Mouse (Mus musculus): ENCODE measurements around the gene Mvb12b. TPM values are rescaled to one million over a fixed set of nuclear protein-coding genes. Genes with fewer than 3 reads are reported as not detected.
A peak's percentile ranks its signal among the peaks of the same experiment; 100 is the strongest.

Gene Mvb12b
- polyA plus RNA-seq, 1 experiment from 2014 or later: 78.1 TPM

DNA sequence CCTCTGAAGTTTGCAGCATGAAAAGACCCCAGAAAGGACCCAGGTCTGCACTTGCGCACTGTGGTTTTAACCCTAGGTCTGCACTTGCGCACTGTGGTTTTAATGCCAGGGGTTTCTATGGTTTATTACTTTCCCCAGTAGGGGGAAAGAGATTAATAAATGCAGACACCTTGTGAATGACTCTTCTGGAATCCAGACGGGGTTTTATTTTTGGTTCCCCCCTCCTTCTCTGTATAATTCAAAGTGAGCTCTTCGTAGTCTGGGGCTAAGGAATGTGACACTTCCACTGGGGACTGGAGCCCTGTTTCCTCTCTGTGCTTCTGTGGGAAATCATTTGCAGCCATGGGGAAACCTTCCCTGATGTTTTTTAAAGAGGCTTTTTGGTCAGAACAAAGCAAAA lies 113.6 kb downstream of the Mvb12b start:
- H3K36me3 ChIP-seq (ENCODE audit: control insufficient read depth, insufficient read depth): peaks cover 4% of the 10 kb centered on the region; the same call in 1 of the 2 replicates
- H3K9me3 ChIP-seq (ENCODE audit: control insufficient read depth, low read length): 0 out of 2 replicates have a peak, but pooled peaks cover 2% of the 10 kb centered on the region
- no peak overlapping the region for H3K27ac ChIP-seq (ENCODE audit: low read length)
- no peak overlapping the region for H3K4me3 ChIP-seq (replicated peaks; ENCODE audit: low read length)
- no peak for ATAC-seq
- H3K4me1 ChIP-seq (replicated peaks; ENCODE audit: control insufficient read depth, insufficient read depth, low read length): peaks cover 26% of the 10 kb centered on the region
- WGBS: 66% methylated on average over 4 of the region's 4 CpGs
- no peak overlapping the region for H3K4me2 ChIP-seq (ENCODE audit: low read length)
- H3K27me3 ChIP-seq (replicated peaks; ENCODE audit: control insufficient read depth, insufficient read depth, low read length): no peaks in the 10 kb centered on the region
- no peak overlapping the region for H3K9ac ChIP-seq (replicated peaks; ENCODE audit: low read depth, low read length)

DNA sequence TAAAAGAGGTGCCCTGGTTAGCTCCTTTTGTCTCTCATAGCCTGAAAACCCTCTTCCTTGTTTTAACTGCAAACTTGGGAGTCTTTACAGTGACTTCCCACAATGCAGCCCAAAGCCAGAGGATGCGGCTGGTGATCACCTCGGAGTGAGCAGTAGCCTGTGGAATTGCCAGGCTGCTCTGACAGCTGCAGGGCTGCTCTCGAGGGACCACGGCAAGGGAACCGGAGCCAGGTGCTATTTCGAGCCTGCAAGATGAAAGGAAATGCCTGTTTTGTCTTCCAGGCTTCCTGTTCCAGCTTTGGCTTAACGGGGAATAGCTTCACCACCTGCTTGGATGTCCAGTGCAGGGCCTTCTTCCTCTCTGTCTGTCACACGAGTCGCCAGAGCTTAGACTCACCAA lies 115.3 kb downstream of the Mvb12b start:
- Histone ChIP-seq H3K9ac (replicated peaks; ENCODE audit: low read depth, low read length) (0 out of 2 replicates have a peak overlapping the region, but pooled peaks have one; percentile 24), H3K27me3 (replicated peaks; ENCODE audit: control insufficient read depth, insufficient read depth, low read length) (no peaks in the 10 kb centered on the region), H3K4me3 (replicated peaks; ENCODE audit: low read length) (no peak overlapping the region), H3K36me3 (ENCODE audit: control insufficient read depth, insufficient read depth) (peaks cover 4% of the 10 kb centered on the region; the same call in 1 of the 2 replicates), H3K4me1 (replicated peaks; ENCODE audit: control insufficient read depth, insufficient read depth, low read length) (peaks cover 26% of the 10 kb centered on the region), H3K27ac (ENCODE audit: low read length) (peak overlapping the region; percentile 51), H3K4me2 (ENCODE audit: low read length) (no peak overlapping the region), H3K9me3 (ENCODE audit: control insufficient read depth, low read length) (no peaks in the 10 kb centered on the region)
- 50% methylated on average over 9 of the region's 9 CpGs for WGBS
- ATAC-seq: no peak

DNA sequence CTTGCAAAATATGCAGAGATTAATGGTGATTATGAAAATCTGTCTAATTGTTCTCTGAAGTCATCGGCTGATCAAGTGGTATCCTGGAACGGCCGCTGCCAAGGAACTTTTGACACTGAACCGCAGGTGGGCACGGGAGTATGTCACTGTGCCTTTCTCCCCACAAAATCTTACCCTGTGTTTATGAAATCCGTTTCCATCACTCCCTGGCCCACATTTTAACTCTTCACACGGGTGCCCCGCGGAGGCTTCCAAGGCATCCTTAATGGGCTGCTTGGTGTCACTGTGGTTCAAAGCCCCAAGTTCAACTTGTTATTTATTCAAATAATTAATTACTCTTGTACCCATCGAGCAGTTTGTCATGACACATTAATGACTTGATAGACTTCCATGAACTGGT lies 116.4 kb downstream of the Mvb12b start:
- Histone ChIP-seq H3K9ac (replicated peaks; ENCODE audit: low read depth, low read length) (no peak overlapping the region), H3K9me3 (ENCODE audit: control insufficient read depth, low read length) (no peaks in the 10 kb centered on the region), H3K4me1 (replicated peaks; ENCODE audit: control insufficient read depth, insufficient read depth, low read length) (peaks cover 26% of the 10 kb centered on the region), H3K4me3 (replicated peaks; ENCODE audit: low read length) (no peak overlapping the region), H3K27ac (ENCODE audit: low read length) (0 out of 2 replicates have a peak overlapping the region, but pooled peaks have one; percentile 24), H3K4me2 (ENCODE audit: low read length) (no peak overlapping the region), H3K27me3 (replicated peaks; ENCODE audit: control insufficient read depth, insufficient read depth, low read length) (no peaks in the 10 kb centered on the region), H3K36me3 (ENCODE audit: control insufficient read depth, insufficient read depth) (peaks cover 4% of the 10 kb centered on the region; the same call in 1 of the 2 replicates)
- WGBS: 26% methylated on average over 10 of the region's 10 CpGs
- peak; percentile 62 for ATAC-seq

DNA sequence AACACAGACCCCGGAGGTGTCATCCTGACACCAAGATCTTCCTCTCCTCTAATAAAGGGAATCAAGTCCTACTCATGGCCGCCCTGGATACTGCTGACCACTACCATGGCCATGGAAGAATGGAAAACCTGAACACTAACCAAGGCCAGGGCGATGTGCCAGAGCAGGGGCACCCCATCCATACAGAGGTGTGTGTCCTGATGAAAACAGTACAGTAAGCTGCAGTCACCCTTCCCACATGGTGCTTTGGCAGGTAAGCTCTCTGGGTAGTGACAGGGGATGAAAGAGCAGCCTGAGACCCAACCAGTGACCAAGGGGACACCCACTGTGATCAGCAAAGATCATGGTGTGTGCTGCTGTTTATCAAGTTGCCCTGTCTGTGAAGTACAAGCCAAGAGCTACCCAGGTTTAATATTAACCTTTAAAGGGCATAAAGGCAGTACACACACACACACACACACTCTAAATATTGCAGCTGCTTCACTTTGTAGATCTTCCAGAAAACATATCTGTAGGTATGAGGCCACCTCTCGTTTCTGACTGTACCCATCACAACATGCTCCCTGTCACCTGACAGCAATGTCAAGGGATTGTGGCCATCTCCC lies 117.1 kb downstream of the Mvb12b start:
- Histone ChIP-seq H3K36me3 (ENCODE audit: control insufficient read depth, insufficient read depth) (peaks cover 5% of the 10 kb centered on the region; the same call in 1 of the 2 replicates), H3K9me3 (ENCODE audit: control insufficient read depth, low read length) (no peaks in the 10 kb centered on the region), H3K9ac (replicated peaks; ENCODE audit: low read depth, low read length) (no peak overlapping the region), H3K4me3 (replicated peaks; ENCODE audit: low read length) (no peak overlapping the region), H3K27ac (ENCODE audit: low read length) (no peak overlapping the region; the same call in 1 of the 2 replicates), H3K27me3 (replicated peaks; ENCODE audit: control insufficient read depth, insufficient read depth, low read length) (no peaks in the 10 kb centered on the region), H3K4me2 (ENCODE audit: low read length) (no peak overlapping the region), H3K4me1 (replicated peaks; ENCODE audit: control insufficient read depth, insufficient read depth, low read length) (peaks cover 26% of the 10 kb centered on the region)
- 86% methylated on average over 4 of the region's 4 CpGs for WGBS
- ATAC-seq: no peak

DNA sequence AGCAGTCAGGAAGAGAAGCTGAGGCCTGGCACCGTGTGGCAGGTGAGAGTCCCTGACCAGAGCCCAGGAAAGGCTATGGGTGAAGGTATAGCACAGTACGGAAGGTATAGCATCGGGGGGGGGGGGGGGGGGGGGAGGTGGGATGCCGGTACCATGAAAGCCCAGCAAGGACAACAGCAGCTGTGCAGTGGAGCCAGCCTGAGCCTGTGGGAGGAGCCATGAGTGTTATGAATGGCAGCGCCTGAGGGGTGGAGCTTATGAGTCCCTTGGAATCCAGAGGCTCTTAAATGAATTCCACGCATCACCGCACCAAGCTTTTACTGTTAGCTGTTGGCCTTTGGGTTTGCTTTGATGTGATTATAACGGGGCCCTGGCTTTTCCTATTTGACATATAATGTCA lies 123.3 kb downstream of the Mvb12b start:
- Histone ChIP-seq H3K4me1 (replicated peaks; ENCODE audit: control insufficient read depth, insufficient read depth, low read length) (peaks cover 19% of the 10 kb centered on the region), H3K4me3 (replicated peaks; ENCODE audit: low read length) (no peak overlapping the region), H3K27ac (ENCODE audit: low read length) (no peak overlapping the region), H3K36me3 (ENCODE audit: control insufficient read depth, insufficient read depth) (peaks cover 5% of the 10 kb centered on the region), H3K9ac (replicated peaks; ENCODE audit: low read depth, low read length) (no peak overlapping the region), H3K9me3 (ENCODE audit: control insufficient read depth, low read length) (no peaks in the 10 kb centered on the region), H3K4me2 (ENCODE audit: low read length) (no peak overlapping the region), H3K27me3 (replicated peaks; ENCODE audit: control insufficient read depth, insufficient read depth, low read length) (no peaks in the 10 kb centered on the region)
- 0 out of 2 replicates have a peak, but pooled peaks have one; percentile 22 for ATAC-seq
- 23% methylated on average over 7 of the region's 8 CpGs for WGBS

DNA sequence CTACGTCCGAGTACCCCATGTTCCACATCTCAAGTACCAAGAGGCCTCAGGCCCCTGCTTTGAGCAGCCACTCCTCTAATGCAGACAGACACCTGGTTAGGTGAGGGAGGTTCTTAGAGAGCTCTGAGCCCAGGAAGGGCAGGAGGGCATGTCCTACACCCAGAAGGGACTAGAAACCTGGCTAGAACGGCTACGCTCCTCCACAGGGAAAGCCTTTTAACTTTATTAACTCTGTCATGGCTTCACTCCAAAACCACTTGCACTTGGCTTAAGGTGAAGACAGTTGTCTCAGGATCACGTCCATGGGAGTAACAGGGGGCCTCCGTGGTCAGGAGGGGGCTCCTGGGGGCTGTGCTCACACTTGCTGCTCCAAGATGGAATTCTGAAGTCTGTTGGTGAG lies 125.5 kb downstream of the Mvb12b start:
- Histone ChIP-seq H3K4me2 (ENCODE audit: low read length) (no peak overlapping the region), H3K4me3 (replicated peaks; ENCODE audit: low read length) (no peak overlapping the region), H3K4me1 (replicated peaks; ENCODE audit: control insufficient read depth, insufficient read depth, low read length) (peaks cover 25% of the 10 kb centered on the region), H3K36me3 (ENCODE audit: control insufficient read depth, insufficient read depth) (peaks cover 5% of the 10 kb centered on the region), H3K27me3 (replicated peaks; ENCODE audit: control insufficient read depth, insufficient read depth, low read length) (no peaks in the 10 kb centered on the region), H3K9me3 (ENCODE audit: control insufficient read depth, low read length) (no peaks in the 10 kb centered on the region), H3K9ac (replicated peaks; ENCODE audit: low read depth, low read length) (no peak overlapping the region), H3K27ac (ENCODE audit: low read length) (no peak overlapping the region)
- ATAC-seq: no peak
- 79% methylated on average over 6 of the region's 6 CpGs for WGBS

DNA sequence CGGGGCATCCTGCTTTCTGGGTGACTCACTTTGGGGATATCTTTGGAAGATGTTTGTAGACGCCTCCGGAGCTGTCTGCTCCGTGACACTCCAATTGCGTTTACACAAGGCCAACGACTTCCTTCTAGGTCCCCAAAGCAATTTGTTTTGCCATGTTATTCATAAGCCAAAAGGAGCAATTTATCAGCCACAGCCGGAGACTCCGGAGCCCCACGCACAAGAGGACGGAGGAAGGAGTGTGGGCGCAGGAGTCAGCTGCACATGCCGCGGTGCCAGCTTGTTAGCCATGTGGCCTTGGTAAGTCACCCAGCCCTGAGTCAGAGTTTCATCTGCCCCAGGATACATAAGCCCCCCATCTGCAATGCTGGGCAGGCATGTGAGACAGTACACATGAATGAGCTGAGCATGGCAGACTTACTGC lies 127.2 kb downstream of the Mvb12b start:
- WGBS: 48% methylated on average over 13 of the region's 13 CpGs
- Histone ChIP-seq H3K9me3 (ENCODE audit: control insufficient read depth, low read length) (no peaks in the 10 kb centered on the region), H3K9ac (replicated peaks; ENCODE audit: low read depth, low read length) (no peak overlapping the region), H3K4me2 (ENCODE audit: low read length) (no peak overlapping the region), H3K27me3 (replicated peaks; ENCODE audit: control insufficient read depth, insufficient read depth, low read length) (no peaks in the 10 kb centered on the region), H3K4me1 (replicated peaks; ENCODE audit: control insufficient read depth, insufficient read depth, low read length) (peaks cover 29% of the 10 kb centered on the region), H3K36me3 (ENCODE audit: control insufficient read depth, insufficient read depth) (peaks cover 4% of the 10 kb centered on the region), H3K4me3 (replicated peaks; ENCODE audit: low read length) (no peak overlapping the region), H3K27ac (ENCODE audit: low read length) (peak overlapping the region; percentile 73)
- ATAC-seq: no peak

DNA sequence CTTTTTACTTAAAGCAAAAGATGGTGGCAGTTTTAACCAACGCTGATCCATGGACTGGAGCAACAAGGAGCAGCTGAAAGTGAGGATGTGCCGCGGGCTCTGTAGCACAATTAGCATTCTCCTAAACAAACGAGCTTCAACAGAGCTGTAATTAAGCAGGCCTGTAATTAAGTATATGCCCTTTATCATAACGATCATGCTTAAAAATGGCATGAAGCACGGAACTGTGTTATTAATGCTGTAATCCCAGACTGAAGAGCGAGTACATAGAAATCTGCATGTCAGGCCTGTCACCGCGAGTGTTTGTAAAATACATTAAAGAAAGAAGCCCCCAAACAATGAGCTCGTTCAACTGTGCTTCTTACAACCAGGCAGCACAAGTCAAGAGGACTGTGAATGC lies 128.3 kb downstream of the Mvb12b start:
- H3K27me3 ChIP-seq (replicated peaks; ENCODE audit: control insufficient read depth, insufficient read depth, low read length): no peaks in the 10 kb centered on the region
- peaks cover 40% of the 10 kb centered on the region for H3K4me1 ChIP-seq (replicated peaks; ENCODE audit: control insufficient read depth, insufficient read depth, low read length)
- H3K4me2 ChIP-seq (ENCODE audit: low read length): no peak overlapping the region
- H3K9me3 ChIP-seq (ENCODE audit: control insufficient read depth, low read length): no peaks in the 10 kb centered on the region
- H3K27ac ChIP-seq (ENCODE audit: low read length): peak overlapping the region; percentile 73
- no peak overlapping the region for H3K4me3 ChIP-seq (replicated peaks; ENCODE audit: low read length)
- H3K9ac ChIP-seq (replicated peaks; ENCODE audit: low read depth, low read length): no peak overlapping the region
- WGBS: 5% methylated on average over 10 of the region's 10 CpGs
- peak; percentile 64 for ATAC-seq
- peaks cover 3% of the 10 kb centered on the region for H3K36me3 ChIP-seq (ENCODE audit: control insufficient read depth, insufficient read depth)

DNA sequence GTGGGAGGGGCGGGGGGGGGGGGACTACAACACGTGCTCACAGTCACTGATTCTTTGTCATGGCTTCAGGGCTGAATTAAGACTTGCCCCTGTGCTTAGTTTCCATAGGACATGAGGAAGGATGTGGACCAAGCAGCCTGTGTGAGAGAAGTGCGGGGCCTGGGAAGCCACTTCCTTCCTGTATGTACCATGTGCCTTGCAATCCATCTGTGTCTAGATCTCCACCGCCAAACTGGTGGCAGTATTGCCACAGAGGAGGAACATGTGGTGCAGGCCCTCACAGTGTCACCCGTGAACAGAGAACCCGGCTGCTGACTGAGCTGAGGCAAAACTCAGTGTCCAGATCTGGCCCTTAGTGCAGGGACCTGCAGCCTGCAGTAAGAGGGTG lies 132.1 kb downstream of the Mvb12b start:
- Histone ChIP-seq H3K27me3 (replicated peaks; ENCODE audit: control insufficient read depth, insufficient read depth, low read length) (no peaks in the 10 kb centered on the region), H3K9ac (replicated peaks; ENCODE audit: low read depth, low read length) (no peak overlapping the region), H3K27ac (ENCODE audit: low read length) (no peak overlapping the region), H3K4me2 (ENCODE audit: low read length) (no peak overlapping the region), H3K4me1 (replicated peaks; ENCODE audit: control insufficient read depth, insufficient read depth, low read length) (peaks cover 60% of the 10 kb centered on the region), H3K4me3 (replicated peaks; ENCODE audit: low read length) (no peak overlapping the region), H3K36me3 (ENCODE audit: control insufficient read depth, insufficient read depth) (no peaks in the 10 kb centered on the region), H3K9me3 (ENCODE audit: control insufficient read depth, low read length) (no peaks in the 10 kb centered on the region)
- no peak for ATAC-seq
- 64% methylated on average over 6 of the region's 6 CpGs for WGBS
